Mouse (Mus musculus): ENCODE measurements around the gene Adh5. TPM values are rescaled to one million over a fixed set of nuclear protein-coding genes. Genes with fewer than 3 reads are reported as not detected.

The Adh5 gene
- polyA plus RNA-seq, 1 experiment: 79.7 TPM

DNA sequence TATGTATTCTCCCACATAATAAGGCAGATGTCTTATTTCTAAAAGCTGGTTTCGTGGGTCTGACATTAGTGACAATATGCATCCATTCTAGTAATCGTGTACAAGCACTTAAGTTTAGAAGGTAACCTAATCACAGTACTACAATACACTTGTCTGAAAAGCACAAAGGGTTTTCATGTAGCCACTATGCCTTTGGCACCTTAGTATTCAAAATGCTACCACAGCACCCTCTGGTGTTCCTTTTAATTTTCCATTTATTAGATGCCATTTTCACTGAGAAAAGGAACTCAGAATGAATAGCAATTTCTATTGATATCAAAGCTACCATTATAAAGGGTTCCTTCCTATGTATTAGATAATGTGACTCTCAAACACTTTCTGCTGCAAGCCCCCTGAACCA lies 11.1 kb upstream of the Adh5 start:
- Histone ChIP-seq H3K4me3 (no peak overlapping the region), H3K4me2 (ENCODE audit: low read depth) (no peak overlapping the region), H3K79me2 (ENCODE audit: control insufficient read depth, insufficient read depth) (no peaks in the 10 kb centered on the region), H3K36me3 (ENCODE audit: control insufficient read depth, insufficient read depth) (no peaks in the 10 kb centered on the region), H3ac (ENCODE audit: control insufficient read depth, insufficient read length) (no peak overlapping the region), H3K27me3 (ENCODE audit: control insufficient read depth, insufficient read depth, insufficient read length) (peaks cover 6% of the 10 kb centered on the region)
- no peak for TF ChIP-seq REST (IDR thresholded peaks at IDR 0.05; ENCODE audit: insufficient read depth, insufficient read length)
- TF ChIP-seq MYOG (IDR thresholded peaks at IDR 0.05; ENCODE audit: control insufficient read depth in 1 of 3, insufficient read depth in 1 of 3, insufficient read length in 2 of 3, low read depth in 2 of 3): no peak
- TF ChIP-seq POLR2A (IDR thresholded peaks at IDR 0.05; ENCODE audit: insufficient read length, low read depth): no peak
- no peak for TF ChIP-seq USF1 (IDR thresholded peaks at IDR 0.05; ENCODE audit: low read depth)
- TF ChIP-seq POLR2AphosphoS2 (IDR thresholded peaks at IDR 0.05; ENCODE audit: insufficient read length, low read depth): no peak
- no peak for TF ChIP-seq MYOD1 (IDR thresholded peaks at IDR 0.05; ENCODE audit: control insufficient read depth in 1 of 3, insufficient read length in 2 of 3, low read depth in 2 of 3)
- no peak for TF ChIP-seq CEBPB (IDR thresholded peaks at IDR 0.05; ENCODE audit: insufficient read depth, poor library complexity, severe bottlenecking)
- TF ChIP-seq MAX (IDR thresholded peaks at IDR 0.05; ENCODE audit: low read depth): no peak
- TF ChIP-seq TCF12 (IDR thresholded peaks at IDR 0.05; ENCODE audit: insufficient read depth, poor library complexity, severe bottlenecking): no peak
- TF ChIP-seq SRF (IDR thresholded peaks at IDR 0.05; ENCODE audit: control insufficient read depth, insufficient read length, low read depth): no peak
- TF ChIP-seq E2F4 (IDR thresholded peaks at IDR 0.05; ENCODE audit: insufficient read depth): no peak
- no peak for TF ChIP-seq TCF3 (IDR thresholded peaks at IDR 0.05; ENCODE audit: insufficient read length, low read depth)

DNA sequence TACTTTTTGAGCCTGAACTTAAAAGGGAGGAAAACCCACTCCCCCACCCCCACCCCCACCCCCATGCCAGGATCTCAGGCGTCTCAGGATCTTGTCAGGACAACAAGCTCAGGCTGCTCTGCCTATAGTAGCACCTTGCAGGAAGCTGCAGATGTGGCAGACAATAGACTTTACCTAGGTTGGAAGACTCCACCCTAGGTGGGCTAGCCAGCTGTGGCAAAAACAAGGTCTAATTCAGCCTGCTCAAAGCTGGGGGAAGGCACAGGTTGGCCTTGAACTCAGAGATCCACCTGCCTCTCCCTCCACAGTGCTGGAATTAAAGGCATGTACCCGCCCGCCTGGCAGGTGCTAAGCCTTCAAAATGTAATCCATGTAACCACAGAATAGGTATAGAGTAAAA lies 4.2 kb upstream of the Adh5 start:
- no peak overlapping the region for H3K4me3 ChIP-seq
- TF ChIP-seq MYOG (IDR thresholded peaks at IDR 0.05; ENCODE audit: control insufficient read depth in 1 of 3, insufficient read depth in 1 of 3, insufficient read length in 2 of 3, low read depth in 2 of 3): no peak
- TF ChIP-seq USF1 (IDR thresholded peaks at IDR 0.05; ENCODE audit: low read depth): no peak
- no peak for TF ChIP-seq POLR2A (IDR thresholded peaks at IDR 0.05; ENCODE audit: insufficient read length, low read depth)
- no peaks in the 10 kb centered on the region for H3K36me3 ChIP-seq (ENCODE audit: control insufficient read depth, insufficient read depth)
- no peak overlapping the region for H3ac ChIP-seq (ENCODE audit: control insufficient read depth, insufficient read length)
- no peak overlapping the region for H3K4me2 ChIP-seq (ENCODE audit: low read depth)
- H3K27me3 ChIP-seq (ENCODE audit: control insufficient read depth, insufficient read depth, insufficient read length): no peaks in the 10 kb centered on the region
- peaks cover 6% of the 10 kb centered on the region for H3K79me2 ChIP-seq (ENCODE audit: control insufficient read depth, insufficient read depth)

- Histone ChIP-seq H3K27me3 (ENCODE audit: control insufficient read depth, insufficient read depth, insufficient read length) (no peaks in the 10 kb centered on the region), H3ac (ENCODE audit: control insufficient read depth, insufficient read length) (peak overlapping the region; percentile 94), H3K36me3 (ENCODE audit: control insufficient read depth, insufficient read depth) (peaks cover 6% of the 10 kb centered on the region), H3K4me2 (ENCODE audit: low read depth) (peak overlapping the region; percentile 99), H3K79me2 (ENCODE audit: control insufficient read depth, insufficient read depth) (peaks cover 11% of the 10 kb centered on the region), H3K4me3 (peak overlapping the region; percentile 66)
- TF ChIP-seq CEBPB (IDR thresholded peaks at IDR 0.05; ENCODE audit: insufficient read depth, poor library complexity, severe bottlenecking) (no peak), REST (IDR thresholded peaks at IDR 0.05; ENCODE audit: insufficient read depth, insufficient read length) (no peak), E2F4 (IDR thresholded peaks at IDR 0.05; ENCODE audit: insufficient read depth) (no peak), MYOD1 (IDR thresholded peaks at IDR 0.05; ENCODE audit: control insufficient read depth in 1 of 3, insufficient read length in 2 of 3, low read depth in 2 of 3) (no peak), USF1 (IDR thresholded peaks at IDR 0.05; ENCODE audit: low read depth) (no peak), POLR2AphosphoS2 (IDR thresholded peaks at IDR 0.05; ENCODE audit: insufficient read length, low read depth) (no peak), MYOG (IDR thresholded peaks at IDR 0.05; ENCODE audit: control insufficient read depth in 1 of 3, insufficient read depth in 1 of 3, insufficient read length in 2 of 3, low read depth in 2 of 3) (no peak), POLR2A (IDR thresholded peaks at IDR 0.05; ENCODE audit: insufficient read length, low read depth) (no peak), SRF (IDR thresholded peaks at IDR 0.05; ENCODE audit: control insufficient read depth, insufficient read length, low read depth) (no peak), TCF12 (IDR thresholded peaks at IDR 0.05; ENCODE audit: insufficient read depth, poor library complexity, severe bottlenecking) (no peak), MAX (IDR thresholded peaks at IDR 0.05; ENCODE audit: low read depth) (no peak), TCF3 (IDR thresholded peaks at IDR 0.05; ENCODE audit: insufficient read length, low read depth) (no peak)
These were observed 690 bp upstream of the Adh5 start for GRCm38 (mm10) chr3:138442203-138442602.

GRCm38 (mm10) chr3:138443465-138443771 lies 525 bp downstream of the Adh5 start:
- H3K4me3 ChIP-seq: peak overlapping the region; percentile 66
- no peak for TF ChIP-seq POLR2A (IDR thresholded peaks at IDR 0.05; ENCODE audit: insufficient read length, low read depth)
- TF ChIP-seq E2F4 (IDR thresholded peaks at IDR 0.05; ENCODE audit: insufficient read depth): no peak
- no peak for TF ChIP-seq USF1 (IDR thresholded peaks at IDR 0.05; ENCODE audit: low read depth)
- TF ChIP-seq TCF12 (IDR thresholded peaks at IDR 0.05; ENCODE audit: insufficient read depth, poor library complexity, severe bottlenecking): no peak
- no peak for TF ChIP-seq TCF3 (IDR thresholded peaks at IDR 0.05; ENCODE audit: insufficient read length, low read depth)
- no peak for TF ChIP-seq MYOD1 (IDR thresholded peaks at IDR 0.05; ENCODE audit: control insufficient read depth in 1 of 3, insufficient read length in 2 of 3, low read depth in 2 of 3)
- TF ChIP-seq POLR2AphosphoS2 (IDR thresholded peaks at IDR 0.05; ENCODE audit: insufficient read length, low read depth): no peak
- TF ChIP-seq CEBPB (IDR thresholded peaks at IDR 0.05; ENCODE audit: insufficient read depth, poor library complexity, severe bottlenecking): no peak
- H3K27me3 ChIP-seq (ENCODE audit: control insufficient read depth, insufficient read depth, insufficient read length): no peaks in the 10 kb centered on the region
- H3K79me2 ChIP-seq (ENCODE audit: control insufficient read depth, insufficient read depth): peaks cover 11% of the 10 kb centered on the region
- H3K36me3 ChIP-seq (ENCODE audit: control insufficient read depth, insufficient read depth): peaks cover 9% of the 10 kb centered on the region
- peak overlapping the region; percentile 84 for H3K4me2 ChIP-seq (ENCODE audit: low read depth)
- H3ac ChIP-seq (ENCODE audit: control insufficient read depth, insufficient read length): peak overlapping the region; percentile 94

- TF ChIP-seq MYOD1 (IDR thresholded peaks at IDR 0.05; ENCODE audit: control insufficient read depth in 1 of 3, insufficient read length in 2 of 3, low read depth in 2 of 3) (peak in 1 of 3 experiments; percentile 21), REST (IDR thresholded peaks at IDR 0.05; ENCODE audit: insufficient read depth, insufficient read length) (no peak), TCF12 (IDR thresholded peaks at IDR 0.05; ENCODE audit: insufficient read depth, poor library complexity, severe bottlenecking) (no peak), POLR2A (IDR thresholded peaks at IDR 0.05; ENCODE audit: insufficient read length, low read depth) (no peak), POLR2AphosphoS2 (IDR thresholded peaks at IDR 0.05; ENCODE audit: insufficient read length, low read depth) (no peak), MAX (IDR thresholded peaks at IDR 0.05; ENCODE audit: low read depth) (no peak), SRF (IDR thresholded peaks at IDR 0.05; ENCODE audit: control insufficient read depth, insufficient read length, low read depth) (no peak), CEBPB (IDR thresholded peaks at IDR 0.05; ENCODE audit: insufficient read depth, poor library complexity, severe bottlenecking) (no peak)
- H3K36me3 ChIP-seq (ENCODE audit: control insufficient read depth, insufficient read depth): peaks cover 29% of the 10 kb centered on the region
- peaks cover 10% of the 10 kb centered on the region for H3K79me2 ChIP-seq (ENCODE audit: control insufficient read depth, insufficient read depth)
- H3K4me2 ChIP-seq (ENCODE audit: low read depth): no peak overlapping the region
- H3K4me3 ChIP-seq: no peak overlapping the region
- no peak overlapping the region for H3ac ChIP-seq (ENCODE audit: control insufficient read depth, insufficient read length)
- no peaks in the 10 kb centered on the region for H3K27me3 ChIP-seq (ENCODE audit: control insufficient read depth, insufficient read depth, insufficient read length)
These were observed 5.4 kb downstream of the Adh5 start for GRCm38 (mm10) chr3:138448077-138448860.

Measured in myocyte (in vitro differentiated cells).